In genomic region chr1:127934322-127934721, GRCm38 (mm10) we compare ENCODE assay signal across 30 mouse cellular contexts.
DNase-seq lines count a peak whose midpoint lies in the region; ATAC-seq and TF ChIP-seq lines count a peak whose summit lies in the region.
"Had no signal": no experiment of that assay in that cellular context is flagged by ENCODE, and none has a peak within 500 bp of the region (broad histone marks: within the 10 kb centered on the region; RNA-seq: fewer than 3 reads in every experiment).

No protein-coding gene starts in this region.

- no peaks in the 10 kb centered on the region for H3K4me1 ChIP-seq in lung, adult 2 months (ENCODE audit: control insufficient read depth, insufficient read depth, low read length)
- H3K4me1 ChIP-seq: hindbrain, embryonic 12.5 days; limb, embryonic 12.5 days; liver, embryonic 15.5 days; lung, embryonic 15.5 days; midbrain, embryonic 10.5 days; midbrain, embryonic 15.5 days; neural tube, embryonic 15.5 days had no signal

- no peak for DNase-seq in frontal cortex, postnatal 25 days (ENCODE audit: low spot score in 2 of 2)
- DNase-seq in left cerebral cortex, adult 18-20 months (ENCODE audit: low spot score in 2 of 2) = peak; percentile 74 to 78
- DNase-seq in left cerebral cortex, postnatal 4 days = no peak
- peak; percentile 72 to 79 for DNase-seq in right cerebral cortex, adult 2 months (ENCODE audit: low spot score in 2 of 2)
- DNase-seq in telencephalon, adult 2 months (ENCODE audit: low read depth, low spot score) = peak; percentile 85
- DNase-seq in lung, adult 2 months = no peak
- DNase-seq in adrenal gland, postnatal 14 days = no peak
- DNase-seq: adrenal gland, adult 2 months; cerebellum, adult 8-10 months; cerebellum, postnatal 25 days; gastrocnemius, postnatal 14 days; kidney, adult 8-10 months; kidney, postnatal 10 days; retina, postnatal 1 day; spleen, adult 18-20 months; thymus, adult 18-20 months; thymus, postnatal 36 days had no signal

- no peak for TF ChIP-seq CTCF in lung, adult 2 months (IDR thresholded peaks at IDR 0.05; ENCODE audit: insufficient read depth, low read length)

- ATAC-seq in frontal cortex, adult (ENCODE audit: low TSS enrichment) = peak; percentile 75
- ATAC-seq: activated CD4-positive, CD25-positive, alpha-beta regulatory T cell, adult 4 months; forebrain, embryonic 14.5 days; intestine, embryonic 16.5 days; midbrain, embryonic 15.5 days had no signal

- no peak overlapping the region for H3K4me3 ChIP-seq in lung, adult 2 months (replicated peaks; ENCODE audit: extremely low read depth, low read depth, low read length)
- H3K4me3 ChIP-seq: embryonic facial prominence, embryonic 12.5 days; heart, embryonic 15.5 days; hindbrain, embryonic 12.5 days; limb, embryonic 12.5 days; liver, embryonic 15.5 days; lung, embryonic 15.5 days; midbrain, embryonic 10.5 days; midbrain, embryonic 15.5 days; neural tube, embryonic 15.5 days had no signal

- no peak for TF ChIP-seq POLR2A in lung, adult 2 months (IDR thresholded peaks at IDR 0.05; ENCODE audit: borderline replicate concordance, extremely low read depth, low read depth, low read length)

- 91% methylated on average over 5 of the region's 5 CpGs for WGBS in lung, adult 2 months

- intact Hi-C loops in left cerebral cortex, postnatal 4 days (cut with DNase I) = loop anchor here (10.0 kb wide), 1 partner anchor 210 kb away; no protein-coding TSS in a partner anchor

Comparison
In these comparisons a context has a peak if more than half of its experiments do, and no peak if none do; other contexts are left out.
1. DNase-seq: peak in left cerebral cortex, adult 18-20 months (2 of 2), right cerebral cortex, adult 2 months (2 of 2) and telencephalon, adult 2 months (single experiment); none in frontal cortex, postnatal 25 days (0 of 2), left cerebral cortex, postnatal 4 days (single experiment), lung, adult 2 months (single experiment) and adrenal gland, postnatal 14 days (single experiment).